27 mouse cellular contexts compared by ENCODE assay signal in the genomic region with DNA sequence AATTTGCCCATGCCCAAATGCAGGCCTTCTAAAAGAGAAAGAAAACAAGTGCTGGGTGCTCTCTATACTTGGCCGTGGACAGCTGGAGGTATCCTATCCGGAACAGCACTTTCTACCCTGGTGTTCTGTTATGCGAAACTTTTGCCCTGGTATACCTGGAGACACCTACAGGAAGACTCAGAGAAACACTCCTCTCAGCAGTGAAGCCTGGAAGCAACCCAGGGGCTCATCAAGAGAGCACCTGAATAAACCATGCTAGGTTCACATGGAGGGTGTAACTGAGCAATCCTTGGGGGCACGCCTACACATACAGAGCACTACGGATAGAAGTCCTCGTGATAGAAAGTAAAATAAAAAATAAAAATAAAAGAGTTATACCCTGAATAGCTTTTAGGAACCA.
DNase-seq lines count a peak whose midpoint lies in the region; ATAC-seq and TF ChIP-seq lines count a peak whose summit lies in the region.
"Had no signal": no experiment of that assay in that cellular context is flagged by ENCODE, and none has a peak within 500 bp of the region (broad histone marks: within the 10 kb centered on the region; RNA-seq: fewer than 3 reads in every experiment).

No protein-coding gene starts in this region.

- H3K4me2 ChIP-seq in limb, embryonic 11.5 days (ENCODE audit: low read depth, severe bottlenecking) = no peak overlapping the region
- H3K4me2 ChIP-seq in embryonic facial prominence, embryonic 13.5 days = no peak overlapping the region
- H3K4me2 ChIP-seq in liver, embryonic 11.5 days = no peak overlapping the region
- H3K4me2 ChIP-seq in stomach, postnatal 0 days (replicated peaks; ENCODE audit: low read depth) = no peak overlapping the region
- H3K4me2 ChIP-seq: embryonic facial prominence, embryonic 15.5 days; forebrain, embryonic 13.5 days; heart, embryonic 12.5 days; heart, embryonic 15.5 days; hindbrain, embryonic 13.5 days; intestine, embryonic 15.5 days had no signal

- no peaks in the 10 kb centered on the region for H3K36me3 ChIP-seq in limb, embryonic 11.5 days (ENCODE audit: control insufficient read depth, insufficient read depth, low read length)
- no peaks in the 10 kb centered on the region for H3K36me3 ChIP-seq in limb, embryonic 10.5 days
- H3K36me3 ChIP-seq in embryonic facial prominence, embryonic 13.5 days = no peaks in the 10 kb centered on the region
- no peaks in the 10 kb centered on the region for H3K36me3 ChIP-seq in liver, embryonic 11.5 days (ENCODE audit: control insufficient read depth, insufficient read depth, low read length)
- no peaks in the 10 kb centered on the region for H3K36me3 ChIP-seq in stomach, postnatal 0 days (ENCODE audit: control insufficient read depth, insufficient read depth, low read length)
- H3K36me3 ChIP-seq: embryonic facial prominence, embryonic 15.5 days; forebrain, embryonic 10.5 days; heart, embryonic 12.5 days; heart, embryonic 15.5 days; hindbrain, embryonic 10.5 days; hindbrain, embryonic 13.5 days; intestine, embryonic 15.5 days had no signal

- no peak for TF ChIP-seq CTCF in embryonic fibroblast, embryonic 13.5 days (IDR thresholded peaks at IDR 0.05; ENCODE audit: borderline replicate concordance, insufficient read depth, low read length)
- TF ChIP-seq CTCF in stomach, postnatal 0 days (IDR thresholded peaks at IDR 0.05; ENCODE audit: low read depth) = no peak

- H3K4me1 ChIP-seq in limb, embryonic 11.5 days (ENCODE audit: control insufficient read depth, insufficient read depth, low read length) = peaks cover 6% of the 10 kb centered on the region; the same call in 1 of the 2 replicates
- H3K4me1 ChIP-seq in limb, embryonic 10.5 days = peaks cover 19% of the 10 kb centered on the region
- H3K4me1 ChIP-seq in embryonic facial prominence, embryonic 13.5 days = peaks cover 26% of the 10 kb centered on the region
- peaks cover 2% of the 10 kb centered on the region; the same call in 1 of the 2 replicates for H3K4me1 ChIP-seq in embryonic fibroblast, embryonic 13.5 days (ENCODE audit: control insufficient read depth, insufficient read depth, low read length)
- no peaks in the 10 kb centered on the region; the same call in 1 of the 2 replicates for H3K4me1 ChIP-seq in liver, embryonic 11.5 days (replicated peaks; ENCODE audit: control insufficient read depth, insufficient read depth, low read length)
- no peaks in the 10 kb centered on the region for H3K4me1 ChIP-seq in stomach, postnatal 0 days (replicated peaks; ENCODE audit: control insufficient read depth, insufficient read depth)

- no peak for TF ChIP-seq EP300 in stomach, postnatal 0 days (optimal IDR thresholded peaks at IDR 0.05)

- WGBS in limb, embryonic 11.5 days = 87% methylated on average over 6 of the region's 6 CpGs
- 89% methylated on average over 6 of the region's 6 CpGs for WGBS in limb, embryonic 10.5 days
- WGBS in embryonic facial prominence, embryonic 13.5 days = 72% methylated on average over 6 of the region's 6 CpGs
- 84% methylated on average over 6 of the region's 6 CpGs for WGBS in liver, embryonic 11.5 days
- WGBS in stomach, postnatal 0 days = 82% methylated on average over 6 of the region's 6 CpGs

- H3K4me3 ChIP-seq in limb, embryonic 11.5 days (ENCODE audit: low read depth, low read length) = no peak overlapping the region
- no peak overlapping the region for H3K4me3 ChIP-seq in limb, embryonic 10.5 days
- no peak overlapping the region for H3K4me3 ChIP-seq in embryonic facial prominence, embryonic 13.5 days
- no peak overlapping the region for H3K4me3 ChIP-seq in embryonic fibroblast, embryonic 13.5 days (ENCODE audit: insufficient read depth, low read length)
- H3K4me3 ChIP-seq in liver, embryonic 11.5 days (ENCODE audit: low read depth, low read length) = no peak overlapping the region
- H3K4me3 ChIP-seq in stomach, postnatal 0 days (ENCODE audit: low read depth, low read length) = no peak overlapping the region
- H3K4me3 ChIP-seq: embryonic facial prominence, embryonic 15.5 days; erythroblast, embryonic 14.5 days; forebrain, embryonic 10.5 days; forebrain, embryonic 13.5 days; heart, embryonic 12.5 days; heart, embryonic 15.5 days; hindbrain, embryonic 10.5 days; hindbrain, embryonic 13.5 days; intestine, embryonic 15.5 days had no signal

- TF ChIP-seq POLR2A in embryonic fibroblast, embryonic 13.5 days (IDR thresholded peaks at IDR 0.05; ENCODE audit: low read depth, low read length) = no peak

- no peak for ATAC-seq in limb, embryonic 11.5 days (ENCODE audit: insufficient number of reproducible peaks, low FRiP score, low TSS enrichment, low read depth)
- ATAC-seq in embryonic facial prominence, embryonic 13.5 days (ENCODE audit: insufficient number of reproducible peaks, insufficient read depth, low FRiP score, low TSS enrichment, low read depth) = no peak
- no peak for ATAC-seq in liver, embryonic 11.5 days (replicated peaks; ENCODE audit: low FRiP score)
- ATAC-seq in stomach, postnatal 0 days (ENCODE audit: low FRiP score, low TSS enrichment) = no peak
- ATAC-seq: CD4-positive, CD25-positive, alpha-beta regulatory T cell, adult 4 months; intestine, embryonic 15.5 days had no signal

- no peaks in the 10 kb centered on the region for H3K9me3 ChIP-seq in limb, embryonic 11.5 days (ENCODE audit: control insufficient read depth, low read length)
- no peaks in the 10 kb centered on the region for H3K9me3 ChIP-seq in limb, embryonic 10.5 days (replicated peaks)
- H3K9me3 ChIP-seq in embryonic facial prominence, embryonic 13.5 days = no peaks in the 10 kb centered on the region
- no peaks in the 10 kb centered on the region for H3K9me3 ChIP-seq in liver, embryonic 11.5 days (ENCODE audit: control insufficient read depth, low read length)
- no peaks in the 10 kb centered on the region for H3K9me3 ChIP-seq in stomach, postnatal 0 days (ENCODE audit: control insufficient read depth, low read length)
- H3K9me3 ChIP-seq: embryonic facial prominence, embryonic 15.5 days; forebrain, embryonic 10.5 days; forebrain, embryonic 13.5 days; heart, embryonic 12.5 days; heart, embryonic 15.5 days; hindbrain, embryonic 10.5 days; hindbrain, embryonic 13.5 days; intestine, embryonic 15.5 days had no signal

- H3K27me3 ChIP-seq in limb, embryonic 11.5 days (ENCODE audit: control insufficient read depth, insufficient read depth, low read length) = no peaks in the 10 kb centered on the region
- H3K27me3 ChIP-seq in limb, embryonic 10.5 days (ENCODE audit: low read depth, poor library complexity, severe bottlenecking) = no peaks in the 10 kb centered on the region
- no peaks in the 10 kb centered on the region for H3K27me3 ChIP-seq in embryonic facial prominence, embryonic 13.5 days
- H3K27me3 ChIP-seq in liver, embryonic 11.5 days (replicated peaks; ENCODE audit: control insufficient read depth, insufficient read depth, low read length) = no peaks in the 10 kb centered on the region
- H3K27me3 ChIP-seq in stomach, postnatal 0 days (ENCODE audit: control insufficient read depth, insufficient read depth, low read length) = no peaks in the 10 kb centered on the region
- H3K27me3 ChIP-seq: embryonic facial prominence, embryonic 15.5 days; heart, embryonic 12.5 days; heart, embryonic 15.5 days; hindbrain, embryonic 13.5 days; intestine, embryonic 15.5 days had no signal

- H3K27ac ChIP-seq in limb, embryonic 11.5 days (replicated peaks; ENCODE audit: low read depth, low read length) = no peak overlapping the region
- no peak overlapping the region for H3K27ac ChIP-seq in limb, embryonic 10.5 days
- peak overlapping the region; percentile 61; the same call in 1 of the 2 replicates for H3K27ac ChIP-seq in embryonic facial prominence, embryonic 13.5 days
- peak overlapping the region; percentile 35; the same call in 1 of the 2 replicates for H3K27ac ChIP-seq in embryonic fibroblast, embryonic 13.5 days (ENCODE audit: insufficient read depth, low read length)
- H3K27ac ChIP-seq in liver, embryonic 11.5 days (ENCODE audit: low read depth, low read length) = no peak overlapping the region
- no peak overlapping the region for H3K27ac ChIP-seq in stomach, postnatal 0 days (replicated peaks)
- H3K27ac ChIP-seq: forebrain, embryonic 10.5 days; forebrain, embryonic 13.5 days; heart, embryonic 15.5 days; hindbrain, embryonic 10.5 days; hindbrain, embryonic 13.5 days; intestine, embryonic 15.5 days had no signal

- no peak overlapping the region for H3K9ac ChIP-seq in limb, embryonic 11.5 days (ENCODE audit: low read length)
- no peak overlapping the region for H3K9ac ChIP-seq in embryonic facial prominence, embryonic 13.5 days
- H3K9ac ChIP-seq in liver, embryonic 11.5 days (ENCODE audit: low read depth, low read length) = no peak overlapping the region
- no peak overlapping the region for H3K9ac ChIP-seq in stomach, postnatal 0 days (ENCODE audit: low read length)
- H3K9ac ChIP-seq: embryonic facial prominence, embryonic 15.5 days; forebrain, embryonic 13.5 days; heart, embryonic 12.5 days; heart, embryonic 15.5 days; hindbrain, embryonic 13.5 days; intestine, embryonic 15.5 days had no signal

- DNase-seq in limb, embryonic 11.5 days (ENCODE audit: low spot score) = peak; percentile 18
- no peak for DNase-seq in limb, embryonic 10.5 days (ENCODE audit: low spot score)
- no peak for DNase-seq in liver, embryonic 11.5 days (ENCODE audit: low spot score)
- no peak for DNase-seq in stomach, postnatal 0 days (ENCODE audit: low spot score)
- DNase-seq: adrenal gland, adult 2 months; adrenal gland, postnatal 14 days; cerebellum, adult 11 months; cerebellum, adult 2 months; cerebellum, postnatal 10 days; cerebellum, postnatal 36 days; embryo, embryonic 11 days; gastrocnemius, postnatal 25 days; heart, postnatal 10 days; heart, postnatal 36 days; kidney, adult 11 months had no signal

Comparison
In these comparisons a context has a peak if more than half of its experiments do, and no peak if none do; other contexts are left out.
1. H3K27ac ChIP-seq: peak in embryonic facial prominence, embryonic 13.5 days (single experiment) and embryonic fibroblast, embryonic 13.5 days (single experiment); none in limb, embryonic 11.5 days (single experiment), limb, embryonic 10.5 days (single experiment), liver, embryonic 11.5 days (single experiment) and stomach, postnatal 0 days (single experiment).